Mouse (Mus musculus) limb, embryonic 14.5 days (tissue): ENCODE data around the gene Krtap1-3. TPM values are rescaled to one million over a fixed set of nuclear protein-coding genes. Genes with fewer than 3 reads are reported as not detected.

ENCODE experiments used
- ATAC-seq: fragments of 200-750 bp; cut with Nextera tagmentation; 2 replicates; pipeline ENCODE4 v1.8.0; 2017; ENCODE audit warnings: low read depth, moderate number of reproducible peaks, moderate TSS enrichment; ENCODE audit not compliant: low FRiP score
- DNase-seq: peaks from one replicate; pipeline ENCODE4 v3.0.0-alpha.2; 2015; ENCODE audit warnings: low spot score
- H3K27ac ChIP-seq: fragments of 300-500 bp; sonication (generic); replicated peaks from 2 replicates; pipeline ENCODE4 v1.5.1; 2014; ENCODE audit warnings: low read depth, mild to moderate bottlenecking, low read length, moderate library complexity, mixed read lengths
- H3K27me3 ChIP-seq: fragments of 300-500 bp; sonication (generic); 2 replicates; pipeline ENCODE4 v1.6.1; 2014; ENCODE audit warnings: low read length, mixed read lengths; ENCODE audit not compliant: control insufficient read depth, insufficient read depth
- H3K36me3 ChIP-seq: fragments of 300-500 bp; sonication (generic); 2 replicates; pipeline ENCODE4 v1.6.1; 2014; ENCODE audit warnings: mild to moderate bottlenecking, low read length, moderate library complexity, mixed read lengths; ENCODE audit not compliant: control insufficient read depth, insufficient read depth
- H3K4me1 ChIP-seq: fragments of 300-500 bp; sonication (generic); 2 replicates; pipeline ENCODE4 v1.6.1; 2014; ENCODE audit warnings: antibody characterized with exemption, low read length, mixed read lengths; ENCODE audit not compliant: control insufficient read depth, insufficient read depth
- H3K4me2 ChIP-seq: fragments of 300-500 bp; sonication (generic); replicated peaks from 2 replicates; pipeline ENCODE4 v1.6.1; 2014; ENCODE audit warnings: low read depth, mild to moderate bottlenecking, low read length, moderate library complexity; ENCODE audit not compliant: severe bottlenecking
- H3K4me3 ChIP-seq: fragments of 300-500 bp; sonication (generic); replicated peaks from 2 replicates; pipeline ENCODE4 v1.5.1; 2014; ENCODE audit warnings: low read length
- H3K9ac ChIP-seq: fragments of 300-500 bp; sonication (generic); 2 replicates; pipeline ENCODE4 v1.6.1; 2014; ENCODE audit warnings: mild to moderate bottlenecking, low read depth, low read length, moderate library complexity; ENCODE audit not compliant: severe bottlenecking
- H3K9me3 ChIP-seq: fragments of 300-500 bp; sonication (generic); 2 replicates; pipeline ENCODE4 v1.6.1; 2016; ENCODE audit warnings: low read length; ENCODE audit not compliant: control insufficient read depth
- POLR2A ChIP-seq: fragments of 200-500 bp; IDR thresholded peaks from 2 replicates; pipeline ENCODE4 v1.8.0; 2012; ENCODE audit warnings: inconsistent platforms, mild to moderate bottlenecking, moderate library complexity, borderline replicate concordance; ENCODE audit not compliant: insufficient read depth, insufficient read length; ENCODE audit errors: extremely low read depth
- WGBS: fragments of 180-500 bp; shearing (Covaris S2); extraction: QIAGEN DNeasy Blood & Tissue Kit; methylation state at CpG from one replicate; pipeline ENCODE4 v1.1.7; 2014; 5-methylcytosine and 5-hydroxymethylcytosine counted together
- polyA plus RNA-seq, 2 experiments: library from polyadenylated mRNA; depleted of rRNA in 1 of 2; stranded (reverse) in 1 of 2; unstranded in 1 of 2; fragments of >200 nt; fragmentation: Nextera tagmentation in 1 of 2; extraction: Ambion mirVana in 1 of 2; gene quantifications; 2 replicates each; pipeline versions ENCODE4 v1.2.1 to v1.2.3; 2012 to 2014

The Krtap1-3 gene
- polyA plus RNA-seq, 2 experiments = not detected

GRCm38 (mm10) chr11:99559366-99559765 lies 31.8 kb downstream of the Krtap1-3 start, which contains the start of gene Gm11939:
TSS of gene Gm11939 (minus strand) at chr11:99559466.
- no peak within 1 kb of the TSS for H3K9ac ChIP-seq
- H3K27me3 ChIP-seq = no peaks in the 10 kb centered on the region
- H3K4me2 ChIP-seq = no peak within 1 kb of the TSS
- TF ChIP-seq POLR2A = no peak
- H3K4me3 ChIP-seq = no peak within 1 kb of the TSS
- no peaks in the 10 kb centered on the region for H3K36me3 ChIP-seq
- WGBS = 89% methylated on average over 9 of the region's 9 CpGs
- DNase-seq = no peak
- ATAC-seq = no peak
- no peaks in the 10 kb centered on the region for H3K4me1 ChIP-seq
- H3K9me3 ChIP-seq = no peaks in the 10 kb centered on the region
- no peak within 1 kb of the TSS for H3K27ac ChIP-seq

DNA sequence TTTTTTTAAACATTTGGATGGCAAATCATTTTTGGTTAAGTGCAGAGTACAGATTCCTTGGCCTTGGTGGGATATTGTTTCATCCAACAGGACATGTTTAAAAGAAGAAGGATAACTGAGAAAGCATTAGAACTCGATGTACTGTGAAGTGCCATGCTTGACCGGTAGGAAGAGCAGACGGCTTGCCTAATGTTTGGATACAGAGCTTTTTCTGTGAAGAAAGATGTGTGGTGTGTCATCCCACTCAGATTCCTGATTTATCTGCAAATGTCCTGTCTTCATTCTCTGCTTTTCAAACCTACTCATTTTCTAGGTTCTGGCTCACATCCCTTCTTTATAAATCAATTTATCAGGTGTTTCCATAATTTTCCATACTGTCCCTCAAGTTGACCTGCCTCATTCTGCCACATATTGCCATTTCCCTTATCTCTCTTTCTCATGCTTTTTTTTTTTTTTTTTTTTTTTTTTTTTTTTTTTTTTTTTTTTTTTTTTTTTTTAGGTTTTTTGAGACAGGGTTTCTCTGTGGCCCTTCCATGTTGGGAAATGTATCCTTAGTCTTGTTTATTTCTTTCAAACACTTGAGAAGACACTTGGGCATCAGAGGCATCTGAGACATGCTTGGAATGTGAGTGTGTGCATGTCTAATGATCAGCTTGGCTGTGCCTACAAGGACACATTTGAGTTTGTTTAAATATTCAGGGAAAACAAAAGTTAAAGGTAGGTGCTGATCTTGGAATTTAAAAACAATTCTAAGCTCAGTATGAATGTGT lies 33.0 kb downstream of the Krtap1-3 start:
- Histone ChIP-seq H3K36me3 (no peaks in the 10 kb centered on the region), H3K27ac (no peak overlapping the region), H3K27me3 (no peaks in the 10 kb centered on the region), H3K4me2 (no peak overlapping the region), H3K4me3 (no peak overlapping the region), H3K4me1 (no peaks in the 10 kb centered on the region), H3K9me3 (no peaks in the 10 kb centered on the region), H3K9ac (no peak overlapping the region)
- WGBS = 90% methylated on average over 3 of the region's 3 CpGs
- TF ChIP-seq POLR2A = no peak
- DNase-seq = no peak
- ATAC-seq = no peak

GRCm38 (mm10) chr11:99556753-99557152 lies 34.4 kb downstream of the Krtap1-3 start, which contains the start of gene Krtap3-2:
TSS of gene Krtap3-2 (minus strand) at chr11:99556853.
- no peak within 1 kb of the TSS for H3K9ac ChIP-seq
- no peaks in the 10 kb centered on the region for H3K27me3 ChIP-seq
- no CpG with 5 or more reads among the region's 2 CpGs for WGBS

DNA sequence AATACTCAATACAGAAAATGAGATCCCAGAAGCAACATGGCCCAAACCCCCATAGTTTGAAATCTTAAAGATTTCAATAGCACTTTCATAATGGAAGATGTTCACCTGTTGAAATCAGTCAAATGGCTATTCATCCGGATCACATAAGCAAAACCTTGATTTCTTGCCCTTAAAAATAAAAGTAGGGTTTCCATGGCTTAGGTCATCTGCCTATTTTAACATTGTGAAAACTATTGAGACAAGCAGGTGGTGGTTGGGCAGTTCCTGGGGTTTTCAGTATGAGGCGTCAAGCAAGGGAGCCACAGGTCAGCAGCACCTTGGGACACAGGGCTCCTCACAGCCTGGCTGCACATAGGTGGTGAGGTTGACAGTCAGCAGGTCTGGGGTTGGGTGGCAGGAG lies 34.9 kb downstream of the Krtap1-3 start:
- ATAC-seq (no peak), DNase-seq (no peak)
- no peak overlapping the region for H3K9ac ChIP-seq
- WGBS = 86% methylated on average over 2 of the region's 2 CpGs
- no peak for TF ChIP-seq POLR2A
- no peak overlapping the region for H3K4me2 ChIP-seq
- H3K4me1 ChIP-seq = no peaks in the 10 kb centered on the region
- no peaks in the 10 kb centered on the region for H3K9me3 ChIP-seq
- no peak overlapping the region for H3K4me3 ChIP-seq
- no peaks in the 10 kb centered on the region for H3K27me3 ChIP-seq
- H3K27ac ChIP-seq = no peak overlapping the region
- no peaks in the 10 kb centered on the region for H3K36me3 ChIP-seq

More at GRCm38 (mm10) chr11:99556753-99557152, 34.4 kb downstream of the Krtap1-3 start, which contains the start of gene Krtap3-2:
- no peak for TF ChIP-seq POLR2A
- DNase-seq (no peak), ATAC-seq (no peak)
- Histone ChIP-seq H3K4me1 (no peaks in the 10 kb centered on the region), H3K9me3 (no peaks in the 10 kb centered on the region), H3K4me2 (no peak within 1 kb of the TSS), H3K4me3 (no peak within 1 kb of the TSS), H3K36me3 (no peaks in the 10 kb centered on the region), H3K27ac (no peak within 1 kb of the TSS)

GRCm38 (mm10) chr11:99550765-99551164 lies 40.4 kb downstream of the Krtap1-3 start, which contains the start of gene Krtap3-3:
TSS of gene Krtap3-3 (minus strand) at chr11:99550865.
- no peak for ATAC-seq
- DNase-seq = no peak
- WGBS = 46% methylated on average over 4 of the region's 4 CpGs
- Histone ChIP-seq H3K36me3 (no peaks in the 10 kb centered on the region), H3K4me2 (no peak within 1 kb of the TSS), H3K4me1 (no peaks in the 10 kb centered on the region), H3K4me3 (no peak within 1 kb of the TSS), H3K27me3 (no peaks in the 10 kb centered on the region), H3K9me3 (no peaks in the 10 kb centered on the region), H3K9ac (no peak within 1 kb of the TSS), H3K27ac (no peak within 1 kb of the TSS)
- no peak for TF ChIP-seq POLR2A
